Mouse (Mus musculus) limb, embryonic 10.5 days (tissue): ENCODE measurements around the gene Gstm4. TPM values are rescaled to one million over a fixed set of nuclear protein-coding genes. Genes with fewer than 3 reads are reported as not detected.

Source experiments
- DNase-seq: peaks from one replicate; pipeline ENCODE4 v3.0.0-alpha.2; 2017; ENCODE audit warnings: low spot score
- H3K27ac ChIP-seq: fragments of 300-500 bp; sonication (generic); 2 replicates; pipeline ENCODE4 v1.5.1; 2016; ENCODE audit warnings: mild to moderate bottlenecking
- H3K27me3 ChIP-seq: fragments of 300-500 bp; sonication (generic); 2 replicates; pipeline ENCODE4 v1.6.1; 2016; ENCODE audit warnings: low read depth, mild to moderate bottlenecking; ENCODE audit not compliant: poor library complexity, severe bottlenecking
- H3K36me3 ChIP-seq: fragments of 300-500 bp; sonication (generic); 2 replicates; pipeline ENCODE4 v1.6.1; 2016; ENCODE audit warnings: mild to moderate bottlenecking, moderate library complexity
- H3K4me1 ChIP-seq: fragments of 300-500 bp; sonication (generic); 2 replicates; pipeline ENCODE4 v1.6.1; 2016
- H3K4me3 ChIP-seq: fragments of 300-500 bp; sonication (generic); 2 replicates; pipeline ENCODE4 v1.5.1; 2016; ENCODE audit warnings: mild to moderate bottlenecking, moderate library complexity
- H3K9me3 ChIP-seq: fragments of 300-500 bp; sonication (generic); replicated peaks from 2 replicates; pipeline ENCODE4 v1.6.1; 2016; ENCODE audit warnings: mild to moderate bottlenecking
- WGBS: fragments of 180-500 bp; shearing (Covaris S2); methylation state at CpG from one replicate; pipeline ENCODE4 v1.1.7; 2016; 5-methylcytosine and 5-hydroxymethylcytosine counted together
- polyA plus RNA-seq: library from polyadenylated mRNA; unstranded; fragments of >200 nt; fragmentation: Nextera tagmentation; extraction: Ambion mirVana; gene quantifications from 2 replicates; pipeline ENCODE4 v1.2.1, GENCODE M21; 2016

Gstm4 gene
- polyA plus RNA-seq: 11.6 and 15.1 TPM in 2 replicates

GRCm38 (mm10) chr3:108044394-108045140 is at the start of gene Gstm4:
Gene Gstm4 (minus strand): TSS chr3:108044894.
- DNase-seq: peak; percentile 84
- Histone ChIP-seq H3K4me3 (peak within 1 kb of the TSS; percentile 67), H3K9me3 (no peaks in the 10 kb centered on the region), H3K36me3 (no peaks in the 10 kb centered on the region), H3K27ac (peak within 1 kb of the TSS; percentile 80), H3K27me3 (no peaks in the 10 kb centered on the region), H3K4me1 (peaks cover 16% of the 10 kb centered on the region)
- WGBS: 9% methylated on average over 29 of the region's 29 CpGs

DNA sequence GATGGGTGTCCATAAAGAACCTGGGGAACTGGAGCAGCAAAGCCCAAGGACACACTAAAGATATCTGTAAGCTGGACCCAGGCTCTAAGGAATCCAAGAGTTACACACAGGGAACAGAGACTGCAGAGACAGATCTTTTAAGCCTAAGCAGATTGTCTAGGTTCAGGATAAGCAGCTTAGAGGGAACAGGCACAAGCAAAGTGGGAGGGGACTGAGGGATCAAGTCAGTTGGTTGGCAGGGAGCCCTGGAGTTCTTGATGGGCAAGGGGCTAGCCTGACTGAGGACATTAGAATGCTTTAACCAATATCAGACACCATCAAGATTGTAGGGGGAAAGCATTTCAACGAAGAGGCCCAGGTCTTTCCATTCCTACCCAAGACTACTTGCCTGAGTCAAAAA is 49.5 kb upstream of the Gstm4 start:
- H3K4me1 ChIP-seq: peaks cover 7% of the 10 kb centered on the region
- no peak overlapping the region for H3K4me3 ChIP-seq
- H3K27me3 ChIP-seq: no peaks in the 10 kb centered on the region
- no peak for DNase-seq
- no peak overlapping the region for H3K27ac ChIP-seq
- WGBS: 91% methylated on average over 1 of the region's 1 CpGs
- H3K36me3 ChIP-seq: no peaks in the 10 kb centered on the region
- H3K9me3 ChIP-seq: no peaks in the 10 kb centered on the region

DNA sequence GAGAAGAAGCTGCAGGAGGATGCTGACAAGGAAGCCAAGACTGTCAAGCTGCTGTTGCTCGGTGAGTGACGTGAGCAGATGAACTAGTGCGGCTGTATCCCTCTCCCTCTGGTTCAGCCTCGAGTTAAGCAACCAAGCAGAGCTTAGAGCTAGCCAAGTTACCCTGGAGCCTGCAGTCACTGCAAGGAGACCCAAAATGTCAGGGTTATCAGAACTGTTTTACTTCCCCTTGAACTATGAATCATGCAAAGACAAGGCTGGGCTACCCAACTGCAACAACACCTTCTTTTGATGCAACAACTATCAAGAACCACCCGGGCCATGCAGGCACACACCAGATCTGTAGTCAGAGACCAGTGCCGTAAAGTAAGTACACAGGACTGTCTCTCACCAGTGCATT is 48.6 kb upstream of the Gstm4 start:
- Histone ChIP-seq H3K27ac (no peak overlapping the region), H3K36me3 (no peaks in the 10 kb centered on the region), H3K4me1 (peaks cover 16% of the 10 kb centered on the region), H3K9me3 (no peaks in the 10 kb centered on the region), H3K4me3 (no peak overlapping the region), H3K27me3 (no peaks in the 10 kb centered on the region)
- no peak for DNase-seq
- WGBS: 70% methylated on average over 6 of the region's 6 CpGs

- Histone ChIP-seq H3K4me3 (no peak within 1 kb of the TSS), H3K27ac (no peak within 1 kb of the TSS), H3K9me3 (no peaks in the 10 kb centered on the region), H3K36me3 (no peaks in the 10 kb centered on the region), H3K4me1 (peaks cover 20% of the 10 kb centered on the region), H3K27me3 (no peaks in the 10 kb centered on the region)
- DNase-seq: no peak
- WGBS: 82% methylated on average over 15 of the region's 15 CpGs
Observed at GRCm38 (mm10) chr3:108092536-108093115, 47.9 kb upstream of the Gstm4 start, which contains the start of gene Gnat2. Gene Gnat2 (plus strand): TSS chr3:108092789.

GRCm38 (mm10) chr3:108092030-108092429 is 47.3 kb upstream of the Gstm4 start:
- Histone ChIP-seq H3K4me1 (peaks cover 26% of the 10 kb centered on the region), H3K36me3 (no peaks in the 10 kb centered on the region), H3K27me3 (no peaks in the 10 kb centered on the region), H3K9me3 (no peaks in the 10 kb centered on the region), H3K4me3 (no peak overlapping the region), H3K27ac (no peak overlapping the region)
- WGBS: 77% methylated on average over 6 of the region's 6 CpGs
- DNase-seq: no peak

- 85% methylated on average over 2 of the region's 2 CpGs for WGBS
- Histone ChIP-seq H3K4me1 (peaks cover 40% of the 10 kb centered on the region), H3K27me3 (no peaks in the 10 kb centered on the region), H3K27ac (no peak overlapping the region), H3K9me3 (no peaks in the 10 kb centered on the region), H3K36me3 (no peaks in the 10 kb centered on the region), H3K4me3 (no peak overlapping the region)
- no peak for DNase-seq
Observed at GRCm38 (mm10) chr3:108090561-108090960, 45.9 kb upstream of the Gstm4 start.

DNA sequence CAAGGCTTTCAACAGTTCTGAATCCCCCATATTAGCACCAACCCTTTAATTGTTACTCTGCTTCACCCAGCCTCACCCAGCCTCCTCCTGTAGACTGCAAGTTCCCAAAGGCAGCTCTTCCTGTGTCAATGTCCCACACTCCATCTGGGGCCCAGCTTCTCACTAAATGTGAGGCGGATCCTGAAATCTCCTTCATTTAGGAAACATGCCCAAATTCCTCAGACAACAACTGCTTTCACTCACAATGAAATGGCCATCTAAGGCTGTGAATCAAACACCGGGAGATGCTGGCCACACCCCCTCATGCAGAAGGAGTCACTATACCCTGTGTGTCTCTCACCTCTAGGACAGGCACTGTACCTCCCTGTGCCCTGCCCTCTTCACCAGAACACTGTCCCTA is 45.2 kb upstream of the Gstm4 start:
- Histone ChIP-seq H3K4me3 (no peak overlapping the region), H3K27me3 (no peaks in the 10 kb centered on the region), H3K9me3 (no peaks in the 10 kb centered on the region), H3K4me1 (peaks cover 46% of the 10 kb centered on the region), H3K27ac (no peak overlapping the region), H3K36me3 (no peaks in the 10 kb centered on the region)
- DNase-seq: no peak
- WGBS: 33% methylated on average over 2 of the region's 2 CpGs

- WGBS: 46% methylated on average over 5 of the region's 5 CpGs
- Histone ChIP-seq H3K9me3 (no peaks in the 10 kb centered on the region), H3K36me3 (no peaks in the 10 kb centered on the region), H3K4me3 (no peak overlapping the region), H3K4me1 (peaks cover 56% of the 10 kb centered on the region), H3K27me3 (no peaks in the 10 kb centered on the region), H3K27ac (no peak overlapping the region)
- DNase-seq: no peak
Observed at GRCm38 (mm10) chr3:108088842-108089380, 44.2 kb upstream of the Gstm4 start.

- no peaks in the 10 kb centered on the region for H3K9me3 ChIP-seq
- H3K27ac ChIP-seq: peak overlapping the region; percentile 92
- no peaks in the 10 kb centered on the region for H3K36me3 ChIP-seq
- peaks cover 72% of the 10 kb centered on the region for H3K4me1 ChIP-seq
- peak overlapping the region; percentile 87 for H3K4me3 ChIP-seq
- no peak for DNase-seq
- no peaks in the 10 kb centered on the region for H3K27me3 ChIP-seq
- WGBS: 86% methylated on average over 3 of the region's 3 CpGs
Observed at GRCm38 (mm10) chr3:108087329-108087728, 42.6 kb upstream of the Gstm4 start.

DNA sequence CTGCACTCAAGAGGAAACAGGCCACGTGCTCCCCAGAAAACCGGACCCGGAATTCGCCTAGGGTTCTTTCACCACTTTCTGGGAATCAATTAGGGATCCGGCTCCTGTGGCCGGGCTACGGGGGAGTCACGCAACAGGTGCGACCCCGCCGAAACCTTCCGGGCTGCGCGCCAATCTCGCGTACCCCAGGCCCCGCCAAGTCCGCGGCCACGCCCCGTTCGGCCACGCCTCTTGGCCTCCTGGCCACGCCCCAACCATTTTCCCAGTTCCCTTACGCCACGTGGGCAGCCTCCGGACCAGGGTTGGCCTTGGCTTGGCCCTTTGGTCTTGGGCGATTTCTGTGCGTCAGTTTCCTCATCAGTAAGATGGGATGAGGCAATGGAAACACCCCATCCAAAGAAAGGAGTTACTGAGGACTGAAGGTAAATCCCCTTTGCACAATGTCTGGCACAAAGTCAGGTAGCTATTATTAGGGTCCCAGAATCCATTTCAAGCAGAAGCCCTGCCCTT is 41.8 kb upstream of the Gstm4 start, which contains the start of gene Ampd2:
Gene Ampd2, minus strand, starts transcription at position 182 of the 510 bp plus-strand sequence.
- peak; percentile 92 for DNase-seq
- peak within 1 kb of the TSS; percentile 87 for H3K4me3 ChIP-seq
- H3K9me3 ChIP-seq: no peaks in the 10 kb centered on the region
- no peaks in the 10 kb centered on the region for H3K27me3 ChIP-seq
- H3K4me1 ChIP-seq: peaks cover 80% of the 10 kb centered on the region
- under 1% methylated on average over 29 of the region's 29 CpGs for WGBS
- no peaks in the 10 kb centered on the region for H3K36me3 ChIP-seq
- H3K27ac ChIP-seq: peak within 1 kb of the TSS; percentile 92

- H3K27me3 ChIP-seq: no peaks in the 10 kb centered on the region
- DNase-seq: peak; percentile 58
- WGBS: under 1% methylated on average over 31 of the region's 31 CpGs
- H3K4me3 ChIP-seq: peak overlapping the region; percentile 87
- H3K4me1 ChIP-seq: peaks cover 85% of the 10 kb centered on the region
- H3K27ac ChIP-seq: peak overlapping the region; percentile 92
- no peaks in the 10 kb centered on the region for H3K9me3 ChIP-seq
- peaks cover 3% of the 10 kb centered on the region for H3K36me3 ChIP-seq
Observed at GRCm38 (mm10) chr3:108085721-108086469, 41.2 kb upstream of the Gstm4 start.

DNA sequence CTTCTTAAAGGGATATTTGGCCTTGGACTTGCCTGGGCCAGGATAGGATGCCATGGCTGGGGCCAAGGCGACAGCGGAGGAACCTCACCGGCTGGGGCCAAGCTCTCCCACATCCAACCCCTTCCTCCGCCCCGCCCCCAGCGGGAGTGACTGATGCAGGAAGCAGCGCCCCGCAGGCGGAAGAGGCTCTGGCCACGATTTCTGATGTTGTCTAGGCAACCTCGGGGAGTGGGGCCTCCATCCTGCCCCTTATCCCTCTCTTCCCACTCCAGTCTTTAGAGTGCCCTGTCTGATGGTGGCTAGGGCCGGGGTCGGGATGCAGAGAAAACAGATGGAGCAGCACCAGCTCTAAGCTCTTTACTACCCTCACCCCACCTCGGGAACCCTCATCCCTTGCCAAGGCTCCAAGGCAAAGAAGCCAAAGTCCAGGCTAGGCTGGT is 40.6 kb upstream of the Gstm4 start:
- peak overlapping the region; percentile 87 for H3K4me3 ChIP-seq
- peaks cover 89% of the 10 kb centered on the region for H3K4me1 ChIP-seq
- peaks cover 9% of the 10 kb centered on the region for H3K36me3 ChIP-seq
- WGBS: under 1% methylated on average over 14 of the region's 14 CpGs
- no peaks in the 10 kb centered on the region for H3K27me3 ChIP-seq
- peak; percentile 91 for DNase-seq
- peak overlapping the region; percentile 92 for H3K27ac ChIP-seq
- H3K9me3 ChIP-seq: no peaks in the 10 kb centered on the region
